Mouse (Mus musculus): ENCODE measurements around the gene Atxn7l3.

Gene Atxn7l3

DNA sequence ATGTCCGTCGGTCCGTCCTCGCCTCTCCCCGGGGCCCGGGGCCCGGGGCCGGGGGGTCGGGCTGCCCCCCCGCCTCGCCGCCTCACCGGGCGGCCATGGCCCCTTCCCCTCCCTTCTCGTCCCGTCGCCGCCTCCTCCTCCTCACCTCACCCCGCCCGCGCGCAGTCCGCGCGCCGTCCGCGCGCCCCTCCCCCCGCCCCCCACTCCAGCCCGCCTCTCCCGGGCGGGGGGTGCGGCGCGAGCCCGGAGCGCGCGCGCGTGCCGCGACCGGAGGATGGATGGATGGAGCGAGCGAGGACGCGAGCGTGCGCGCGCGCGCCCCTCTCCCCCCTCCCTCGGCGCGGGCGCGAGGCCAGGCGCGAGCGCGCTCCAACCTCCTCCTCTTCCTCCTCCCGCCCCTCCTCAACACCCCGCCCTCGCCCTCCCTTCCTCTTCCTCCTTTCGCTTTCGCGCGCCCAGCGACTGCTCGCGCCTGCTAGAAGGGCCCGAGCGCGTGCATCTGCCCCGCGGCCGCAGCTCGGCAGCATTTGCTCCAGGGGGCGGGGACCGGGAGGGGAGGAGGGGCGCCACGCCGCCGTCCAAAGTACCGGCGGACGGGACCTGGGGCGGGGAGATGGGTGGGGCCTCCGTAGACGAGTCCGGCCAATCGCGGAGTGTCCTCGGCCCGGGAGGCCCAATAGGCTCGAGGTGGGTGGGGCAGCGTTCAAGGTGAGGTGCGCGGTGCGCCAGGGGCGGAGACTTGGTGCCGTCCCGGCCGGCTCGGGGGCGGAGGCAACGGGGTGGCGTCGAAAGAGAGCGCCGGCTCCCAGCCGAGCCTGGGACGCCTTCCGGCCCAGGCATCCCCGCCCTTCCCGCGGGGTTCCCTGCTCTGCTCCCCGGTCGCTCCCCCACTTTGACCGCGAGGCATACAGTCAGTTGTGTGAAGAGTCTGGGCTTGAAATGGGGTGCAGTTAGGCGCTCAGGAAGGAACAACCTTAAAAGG is at the start of gene Atxn7l3:
Gene Atxn7l3 (minus strand): TSS at position 141 of the 982 bp plus-strand sequence.
- peak; percentile 96 for DNase-seq (ENCODE audit: low read depth, low spot score)

DNA sequence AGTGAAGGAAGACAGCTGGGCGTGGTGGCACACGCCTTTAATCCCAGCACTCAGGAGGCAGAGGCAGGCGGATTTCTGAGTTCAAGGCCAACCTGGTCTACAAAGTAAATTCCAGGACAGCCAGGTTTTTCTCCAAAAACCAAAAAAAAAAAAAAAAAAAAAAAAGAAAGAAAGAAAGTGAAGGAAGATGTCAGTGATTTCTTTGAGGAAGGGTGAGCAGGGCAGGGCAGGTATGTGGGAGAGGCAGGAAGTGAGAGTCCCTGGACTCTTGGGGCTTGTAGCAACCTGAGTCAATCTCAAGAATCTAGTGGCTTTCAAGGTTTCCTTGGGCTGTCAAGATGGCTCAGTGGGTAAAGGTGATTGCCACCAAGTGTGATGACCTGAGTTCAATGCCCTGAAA is 48.0 kb upstream of the Atxn7l3 start:
- DNase-seq (ENCODE audit: low read depth, low spot score): no peak

DNA sequence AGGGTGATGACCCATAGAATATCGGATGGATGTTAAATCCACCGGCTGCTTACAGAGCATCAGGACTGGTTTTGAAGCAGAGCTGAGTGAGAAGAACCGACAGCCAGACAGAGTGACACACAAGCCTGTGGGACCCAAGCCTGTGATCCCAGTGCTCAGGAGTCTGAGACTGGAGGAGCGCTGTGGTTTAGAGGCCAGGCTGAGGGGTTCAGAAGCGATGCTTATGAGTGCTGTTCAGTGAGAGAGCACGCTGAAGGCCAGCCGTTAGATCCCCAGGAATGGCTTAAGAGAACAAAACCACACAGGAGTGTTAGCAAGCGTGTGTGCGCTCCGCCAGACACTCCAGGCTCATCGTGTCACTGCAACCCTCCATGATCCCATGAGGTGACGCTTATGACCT is 46.3 kb upstream of the Atxn7l3 start:
- DNase-seq (ENCODE audit: low read depth, low spot score): no peak

DNA sequence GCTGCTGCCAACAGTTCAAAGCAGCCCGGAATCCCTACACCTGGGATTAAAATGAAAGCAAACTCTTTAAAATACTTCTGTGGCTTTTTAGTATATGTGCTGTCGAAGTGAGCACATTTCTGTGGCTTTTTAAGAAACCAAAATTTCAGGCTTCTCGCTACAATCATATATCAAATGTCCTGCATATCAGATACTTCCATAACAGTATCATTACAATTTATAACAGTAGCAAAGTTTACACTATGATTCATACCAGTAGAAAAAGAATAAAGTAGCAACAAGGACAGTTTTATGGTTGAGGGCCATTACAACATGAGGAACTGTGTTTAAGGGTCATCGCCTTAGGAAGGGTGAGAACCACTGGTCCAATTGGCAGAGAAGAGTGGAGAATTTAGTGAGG is 44.7 kb upstream of the Atxn7l3 start:
- DNase-seq (ENCODE audit: low read depth, low spot score): no peak

DNA sequence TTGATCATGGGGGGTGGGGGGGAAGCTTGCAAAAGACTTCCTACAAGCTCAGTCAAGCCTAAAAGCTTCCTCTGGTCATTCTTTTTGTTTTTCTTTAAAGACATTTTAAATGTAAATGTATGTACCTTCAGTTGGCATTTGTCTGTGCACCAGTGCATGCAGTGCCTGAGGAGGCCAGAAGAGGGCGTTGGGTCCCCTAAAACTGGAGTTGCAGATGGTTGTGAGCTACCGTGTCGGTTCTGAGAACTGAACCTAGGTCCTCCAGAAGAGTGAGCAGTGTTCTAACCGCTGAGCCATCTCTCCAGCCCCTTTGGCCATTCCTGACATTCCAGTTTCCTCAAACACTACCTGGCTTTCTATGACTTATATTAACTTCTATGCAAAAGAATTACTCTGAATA is 43.2 kb upstream of the Atxn7l3 start:
- DNase-seq (ENCODE audit: low read depth, low spot score): no peak

DNA sequence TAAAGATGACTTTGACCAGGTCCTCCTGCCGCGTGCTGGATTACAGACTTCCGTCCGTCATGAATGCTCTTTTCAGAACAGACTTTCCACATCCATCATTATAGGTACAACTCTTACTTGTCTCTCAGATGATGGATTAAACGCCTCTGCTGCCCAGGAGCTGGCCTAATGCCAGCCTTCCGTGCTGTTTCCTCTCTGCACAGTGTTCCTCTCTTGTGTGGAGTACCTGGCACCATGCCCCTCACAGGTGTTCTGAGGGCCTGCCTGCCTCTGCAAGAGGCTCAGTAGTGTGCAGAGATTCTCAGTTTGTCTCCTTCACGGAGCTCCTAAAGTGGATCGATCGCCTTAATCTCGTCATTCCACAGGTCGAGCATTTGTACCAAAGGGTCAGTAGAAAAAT is 42.8 kb upstream of the Atxn7l3 start:
- DNase-seq (ENCODE audit: low read depth, low spot score): no peak

DNA sequence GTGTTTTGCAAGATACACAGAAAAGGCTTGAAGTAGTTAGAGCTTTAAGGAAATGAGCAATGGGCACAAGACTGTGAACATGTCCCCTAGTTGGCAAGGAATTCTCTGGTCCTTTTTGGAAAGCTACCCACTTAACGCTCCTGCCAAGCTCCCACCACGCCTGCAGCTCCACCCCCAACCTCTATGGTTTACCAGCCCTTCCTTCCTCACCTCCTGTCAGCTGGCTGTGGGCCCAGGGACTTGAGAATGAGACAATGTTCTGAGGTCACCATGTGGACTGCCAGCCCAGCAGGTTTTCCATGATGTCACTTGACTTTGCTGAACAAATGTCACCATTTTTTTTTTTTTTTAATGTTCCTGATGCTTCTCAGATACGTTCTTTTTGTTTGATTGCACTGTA is 42.1 kb upstream of the Atxn7l3 start:
- no peak for DNase-seq (ENCODE audit: low read depth, low spot score)

DNA sequence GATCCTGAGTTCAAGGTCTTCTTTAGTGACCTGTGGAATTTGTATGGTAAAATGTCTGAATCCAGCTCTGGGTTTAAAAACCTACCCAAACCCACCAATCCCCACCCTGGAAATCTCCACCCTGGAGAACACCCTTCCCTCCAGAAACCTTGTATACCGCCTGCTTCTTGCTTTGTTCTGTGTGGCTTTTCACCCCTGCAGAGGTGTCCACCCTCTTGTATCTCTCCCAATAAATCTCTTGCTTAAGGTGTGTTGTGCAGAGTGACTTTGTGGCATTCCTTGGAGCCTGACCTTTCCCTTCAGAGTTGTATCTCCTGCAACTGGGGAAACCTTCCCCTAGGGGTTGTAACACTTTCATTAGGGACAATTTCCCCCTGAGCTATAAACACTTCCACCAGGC is 41.5 kb upstream of the Atxn7l3 start:
- no peak for DNase-seq (ENCODE audit: low read depth, low spot score)

DNA sequence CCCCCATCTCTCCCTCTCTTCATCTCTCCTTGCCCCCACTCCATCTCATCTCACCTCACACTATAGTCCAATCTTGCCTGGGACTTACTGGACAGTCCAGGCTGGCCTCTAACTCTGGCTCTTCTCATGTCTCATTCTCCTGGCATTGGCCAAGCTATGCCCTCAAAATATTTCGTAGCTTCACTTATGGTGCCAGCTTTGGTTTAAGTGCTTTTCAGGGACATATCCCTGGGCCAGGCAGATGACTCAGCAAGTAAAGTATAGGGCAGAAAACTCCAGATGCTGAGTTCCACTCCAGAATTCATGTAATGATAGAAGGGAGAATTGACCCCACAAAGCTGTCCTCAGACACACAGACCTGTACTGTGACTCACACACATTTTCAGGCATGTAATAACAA is 39.8 kb upstream of the Atxn7l3 start:
- DNase-seq (ENCODE audit: low read depth, low spot score): no peak

DNA sequence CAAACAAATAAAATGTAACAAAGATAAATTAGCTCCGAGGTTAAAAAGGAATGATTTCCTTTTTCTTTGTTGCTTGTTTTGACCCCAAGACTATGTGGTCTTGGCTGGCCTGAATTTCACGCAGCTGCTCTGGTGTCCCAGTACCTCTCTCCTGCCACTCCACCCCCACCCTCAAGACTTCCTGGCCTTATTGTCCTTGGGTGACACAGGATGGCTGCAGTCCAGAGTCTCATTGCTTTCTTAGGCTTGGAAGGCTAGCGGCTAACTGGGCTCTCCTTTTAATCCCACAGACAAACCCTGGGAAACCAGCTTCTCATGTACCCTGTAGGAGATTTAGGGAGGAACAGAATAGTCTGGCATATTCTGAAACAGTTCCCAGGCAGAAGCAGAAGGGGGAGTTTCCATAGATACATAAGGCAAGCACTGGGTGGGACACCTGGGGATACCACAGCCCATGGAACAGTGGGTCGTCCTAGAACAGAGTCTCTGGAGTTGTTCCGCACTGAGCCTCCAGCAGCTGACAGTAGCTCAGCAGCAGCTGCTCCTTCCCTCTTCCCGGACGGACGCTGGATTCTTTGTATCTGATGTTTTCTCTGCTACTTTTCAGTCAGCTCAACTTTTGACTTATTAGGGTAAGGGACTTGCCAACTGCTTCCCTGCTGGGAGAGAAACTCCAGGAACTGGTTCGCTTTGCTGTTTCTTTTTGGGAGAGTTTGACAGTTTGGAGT is 38.7 kb upstream of the Atxn7l3 start:
- no peak for DNase-seq (ENCODE audit: low read depth, low spot score)

DNA sequence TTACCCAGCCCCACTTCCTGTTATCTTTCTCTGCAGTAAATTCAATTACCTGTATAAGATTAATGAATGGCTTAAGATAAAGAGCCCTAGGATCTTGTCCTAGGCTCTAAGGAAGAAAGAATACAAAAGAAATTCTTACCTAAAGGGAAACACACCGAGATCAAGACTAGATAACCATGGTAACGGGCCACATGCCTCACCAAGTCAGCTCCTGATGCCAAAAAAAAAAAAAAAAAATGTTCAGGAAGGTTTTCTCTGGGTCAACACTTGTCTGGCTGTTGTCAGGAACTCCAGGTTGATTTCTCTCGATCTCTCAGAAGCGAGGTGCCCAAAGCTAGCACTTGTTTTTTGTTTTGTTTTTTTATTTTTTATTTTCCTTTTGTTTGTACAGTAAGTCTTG is 37.6 kb upstream of the Atxn7l3 start:
- no peak for DNase-seq (ENCODE audit: low read depth, low spot score)

DNA sequence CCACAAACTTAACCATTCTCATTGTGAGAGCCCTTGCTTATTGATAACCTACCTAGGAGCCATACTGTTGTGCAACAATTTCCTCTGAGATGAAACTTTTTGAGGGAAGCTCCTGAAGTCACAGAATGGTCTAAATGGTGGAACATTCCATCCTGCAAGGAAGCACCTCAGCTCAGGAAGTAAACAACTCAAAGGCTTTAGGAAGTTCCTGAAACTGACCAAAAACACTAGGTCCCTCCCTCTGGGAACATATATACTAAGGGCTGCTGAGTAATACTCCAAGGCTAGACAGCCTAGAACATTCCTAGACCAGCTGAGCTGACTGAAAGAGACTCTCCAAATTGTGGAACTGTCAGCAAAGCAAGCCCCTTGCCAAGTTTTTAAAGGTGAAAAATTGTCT is 36.6 kb upstream of the Atxn7l3 start:
- DNase-seq (ENCODE audit: low read depth, low spot score): no peak

DNA sequence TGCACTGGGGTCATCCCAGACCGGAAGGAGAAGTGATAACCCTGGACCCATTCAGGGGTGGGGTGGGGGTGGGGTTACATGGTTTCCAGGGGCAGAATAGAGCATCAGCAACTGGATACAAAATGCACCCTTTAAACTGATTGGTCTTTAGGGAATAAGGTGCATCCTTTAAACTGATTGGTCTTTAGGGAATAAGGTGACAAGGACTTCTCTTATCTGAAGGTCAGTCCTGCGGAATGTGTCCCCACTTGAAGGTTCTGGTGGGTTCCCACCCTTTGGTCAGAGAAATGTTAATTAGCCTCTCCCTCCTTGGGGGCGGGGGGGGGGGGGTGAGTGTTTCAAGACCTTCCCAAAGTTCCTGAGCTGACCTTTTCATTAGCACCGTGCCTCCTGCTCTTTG is 35.4 kb upstream of the Atxn7l3 start:
- DNase-seq (ENCODE audit: low read depth, low spot score): no peak

DNA sequence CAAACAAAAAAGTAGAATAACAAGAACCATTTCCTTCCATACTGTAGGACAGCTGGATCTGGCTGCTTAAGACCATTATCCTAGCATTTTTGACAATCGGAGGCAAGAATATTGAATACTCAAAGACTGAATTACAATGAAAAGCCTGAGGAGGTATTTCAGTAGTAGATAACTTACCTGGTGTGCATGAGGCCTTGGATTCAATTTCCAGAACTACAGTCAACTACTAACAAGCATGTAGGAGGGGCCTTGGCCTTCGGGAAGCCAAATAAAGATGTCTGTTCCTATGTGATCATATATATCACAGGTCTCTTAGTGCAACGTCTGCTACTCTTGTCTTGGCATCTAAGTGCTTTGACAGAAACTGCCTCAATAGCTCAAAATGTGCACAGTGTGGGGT is 33.6 kb upstream of the Atxn7l3 start:
- no peak for DNase-seq (ENCODE audit: low read depth, low spot score)

DNA sequence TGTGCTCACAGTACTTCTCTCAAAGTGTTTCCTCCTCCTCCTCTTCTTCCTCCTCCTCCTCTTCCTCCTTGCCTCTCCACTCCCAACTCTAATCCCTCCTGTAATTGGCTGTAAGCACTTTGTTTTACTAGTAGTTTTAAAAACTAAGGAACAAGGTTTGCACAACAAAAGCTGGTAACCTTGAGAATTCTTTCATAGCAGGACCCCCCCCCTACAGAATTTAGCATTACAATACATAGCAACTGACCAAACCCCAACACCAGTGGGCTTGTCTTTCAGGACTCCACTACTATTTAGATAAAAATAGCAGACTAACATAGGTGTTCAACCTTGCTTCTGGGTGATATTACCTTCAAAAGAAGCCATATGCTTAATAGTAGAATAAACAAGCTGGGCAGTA is 33.1 kb upstream of the Atxn7l3 start:
- DNase-seq (ENCODE audit: low read depth, low spot score): no peak

DNA sequence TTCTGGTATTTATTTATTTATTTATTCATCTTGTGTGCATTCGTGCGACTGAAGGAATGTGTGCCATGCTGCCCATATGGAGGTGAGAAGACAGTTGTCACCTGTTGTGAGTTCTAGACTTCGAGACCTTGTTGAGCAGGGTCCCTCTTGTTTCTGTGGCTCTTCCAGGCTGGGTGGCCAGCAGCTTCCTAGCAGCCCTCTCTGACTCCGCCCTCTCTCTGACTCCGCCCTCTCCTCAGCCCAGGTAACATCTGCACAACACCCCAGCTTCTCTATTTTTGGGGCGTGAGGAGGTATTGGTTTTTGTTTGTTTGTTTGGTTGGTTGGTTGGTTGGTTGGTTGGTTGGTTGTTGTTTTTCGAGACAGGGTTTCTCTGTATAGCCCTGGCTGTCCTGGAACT is 31.4 kb upstream of the Atxn7l3 start:
- DNase-seq (ENCODE audit: low read depth, low spot score): no peak

DNA sequence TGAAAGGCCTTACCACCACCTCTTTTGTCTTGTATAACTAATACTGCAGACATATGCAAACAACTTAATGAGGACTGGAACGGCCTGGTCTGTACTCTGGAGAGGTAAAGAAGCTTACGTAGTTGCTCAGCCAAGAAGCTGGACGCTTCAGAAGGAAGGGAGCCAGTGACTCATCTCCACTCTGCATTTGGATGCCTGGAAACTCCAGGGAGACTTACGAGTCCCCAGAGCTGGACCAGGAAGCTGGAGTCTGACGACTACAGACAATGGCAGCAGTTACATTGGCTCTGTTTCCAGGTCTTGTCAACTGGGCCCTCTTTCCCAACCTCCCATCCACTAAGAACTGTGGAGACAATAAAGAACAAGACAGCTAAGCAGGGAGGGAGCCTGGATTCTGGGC is 30.8 kb upstream of the Atxn7l3 start:
- no peak for DNase-seq (ENCODE audit: low read depth, low spot score)

DNA sequence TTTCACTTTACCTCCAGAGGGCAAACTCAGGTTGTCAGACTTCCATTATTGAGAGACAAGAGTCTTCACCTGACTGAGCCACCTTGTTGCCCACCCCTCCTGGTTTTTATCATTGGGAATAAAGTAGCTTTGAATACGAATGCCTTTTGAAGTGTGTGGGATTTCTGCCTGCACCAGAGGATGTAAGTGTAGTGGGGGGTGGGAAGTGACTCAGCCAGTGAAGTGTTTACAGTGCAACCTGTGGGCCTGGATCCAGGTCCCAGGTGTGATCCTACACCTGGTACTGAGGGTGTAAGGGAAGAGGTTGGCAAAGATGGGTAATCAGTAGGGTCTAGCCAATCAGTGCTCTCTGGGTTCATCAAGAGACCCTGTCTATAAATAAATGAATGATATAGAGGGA is 27.1 kb upstream of the Atxn7l3 start:
- no peak for DNase-seq (ENCODE audit: low read depth, low spot score)

DNA sequence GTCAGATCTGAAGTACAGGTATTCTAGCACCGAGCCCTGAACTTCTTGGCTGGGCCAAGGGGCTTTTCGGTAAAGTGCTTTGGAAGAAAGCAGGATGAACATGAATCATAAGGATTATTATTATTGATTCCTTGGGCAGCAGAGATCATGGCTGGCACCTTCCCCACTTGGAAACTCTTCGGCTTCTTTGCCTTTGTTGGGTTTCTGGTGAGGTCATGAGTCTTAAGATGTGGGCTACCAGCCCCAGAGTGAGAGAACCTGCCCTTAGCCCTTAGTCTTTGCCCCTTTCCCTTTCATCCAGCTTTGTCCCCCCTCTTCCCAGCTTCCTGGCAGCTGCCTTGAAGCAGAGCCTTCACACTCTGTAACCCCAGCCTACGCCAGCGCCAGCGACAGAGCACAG is 25.5 kb upstream of the Atxn7l3 start:
- DNase-seq (ENCODE audit: low read depth, low spot score): no peak

DNA sequence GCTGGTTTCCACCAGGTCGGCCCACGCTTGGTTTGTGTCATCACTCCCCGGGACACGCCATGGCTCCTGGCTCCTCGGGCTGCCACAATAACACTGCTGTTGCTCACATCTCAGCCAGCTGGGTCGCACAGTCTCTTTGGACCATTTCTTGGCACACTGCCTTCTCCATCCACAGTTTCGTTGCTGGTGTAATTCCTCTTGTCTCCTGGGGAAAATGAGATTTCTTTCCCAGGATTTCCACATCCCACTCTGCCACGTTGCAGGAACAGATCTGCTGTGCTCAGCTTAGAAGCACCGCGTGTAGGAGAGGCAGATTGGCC is 24.2 kb upstream of the Atxn7l3 start:
- DNase-seq (ENCODE audit: low read depth, low spot score): no peak

DNA sequence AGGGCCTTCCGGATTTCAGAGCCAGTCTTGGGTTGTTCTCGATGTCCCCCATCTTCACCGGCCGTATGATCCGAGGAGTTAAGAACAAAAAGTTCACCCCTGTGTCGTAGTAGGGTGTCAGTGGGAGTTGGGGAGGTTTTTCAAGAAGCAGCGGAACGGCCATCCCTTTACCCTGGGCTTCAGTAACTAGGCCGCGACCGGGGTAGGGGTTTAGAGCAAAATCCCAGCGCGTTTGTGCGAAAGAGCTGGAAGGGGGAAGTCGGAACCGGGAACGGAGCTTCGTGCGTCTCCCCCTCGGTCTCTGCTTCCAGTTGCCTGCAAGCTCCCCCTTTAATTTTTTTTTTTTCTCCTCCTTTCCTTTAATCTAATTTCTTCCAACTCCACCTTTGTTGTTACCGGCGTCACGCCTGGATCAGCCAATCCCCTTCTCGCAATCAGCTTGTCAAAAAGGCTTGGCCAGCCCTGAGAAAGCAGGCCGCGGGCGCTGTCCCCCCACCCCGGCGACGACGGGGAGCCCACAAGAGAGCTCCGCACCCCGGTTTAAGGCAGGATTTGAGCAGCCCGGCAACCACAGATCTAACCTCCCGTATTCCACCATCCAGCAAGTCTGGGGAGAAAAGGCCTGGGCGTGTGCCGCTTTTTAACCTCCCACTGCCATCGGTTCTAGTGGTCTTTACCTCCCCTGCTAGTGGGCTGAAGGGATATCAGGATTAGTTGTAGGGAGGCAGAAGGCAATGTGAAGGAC is 23.7 kb upstream of the Atxn7l3 start:
- peak; percentile 90 for DNase-seq (ENCODE audit: low read depth, low spot score)

DNA sequence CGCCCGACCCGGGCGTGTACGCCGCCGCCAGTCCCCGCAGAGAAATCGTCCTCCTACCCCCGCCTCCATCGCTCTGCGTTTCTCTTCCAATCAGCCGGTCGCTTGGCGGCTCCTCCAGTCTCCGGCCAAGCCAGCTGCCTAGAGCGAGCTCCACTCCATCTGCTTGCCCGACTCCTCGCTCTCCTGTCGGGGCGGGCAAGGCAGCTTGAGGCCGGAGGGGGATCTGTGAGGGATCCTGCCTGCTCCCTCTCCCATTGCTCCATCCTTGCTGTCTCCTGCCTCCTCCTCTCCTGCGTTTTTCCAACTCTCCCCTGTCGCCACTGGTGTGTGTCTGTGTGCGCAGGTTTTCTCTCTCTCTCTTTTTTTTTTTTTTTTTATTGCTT is 23.0 kb upstream of the Atxn7l3 start, which contains the start of gene Ubtf:
Gene Ubtf (minus strand): TSS at position 333 of the 383 bp plus-strand sequence.
- no peak for DNase-seq (ENCODE audit: low read depth, low spot score)

Data from brain, embryonic 18.5 days (tissue).